Mouse (Mus musculus) forelimb bud, embryonic 11.5 days (tissue): ENCODE results near the gene Aprt.

Experiments
- DNase-seq: peaks from one replicate; pipeline ENCODE4 v3.0.0-alpha.2; 2012; ENCODE audit warnings: low read depth, low spot score

Gene Aprt

DNA sequence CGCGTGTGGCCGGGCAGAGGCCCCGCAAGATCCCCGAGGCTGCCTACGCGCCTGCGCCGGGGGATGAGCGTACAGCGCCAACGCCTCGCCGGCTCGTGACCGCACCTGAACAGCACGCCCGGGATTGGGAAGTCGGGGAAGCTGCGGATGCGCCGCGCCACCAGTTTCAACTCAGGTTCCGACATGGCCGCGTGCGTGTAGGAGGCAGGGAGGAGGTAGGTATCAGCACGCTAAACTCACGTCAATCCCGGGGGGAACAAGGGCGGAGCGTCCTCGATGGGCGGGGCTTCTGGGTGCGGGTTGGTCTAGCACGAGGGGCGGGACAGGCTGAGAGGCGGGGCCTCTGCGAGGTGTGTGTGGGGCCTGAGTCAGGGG lies at the start of gene Aprt:
TSS of gene Aprt (minus strand) at position 262 of the 375 bp plus-strand sequence.
- DNase-seq, result peak; percentile 91

- no peak for DNase-seq
Measured at GRCm38 (mm10) chr8:122625811-122626210, 49.1 kb upstream of the Aprt start.

DNA sequence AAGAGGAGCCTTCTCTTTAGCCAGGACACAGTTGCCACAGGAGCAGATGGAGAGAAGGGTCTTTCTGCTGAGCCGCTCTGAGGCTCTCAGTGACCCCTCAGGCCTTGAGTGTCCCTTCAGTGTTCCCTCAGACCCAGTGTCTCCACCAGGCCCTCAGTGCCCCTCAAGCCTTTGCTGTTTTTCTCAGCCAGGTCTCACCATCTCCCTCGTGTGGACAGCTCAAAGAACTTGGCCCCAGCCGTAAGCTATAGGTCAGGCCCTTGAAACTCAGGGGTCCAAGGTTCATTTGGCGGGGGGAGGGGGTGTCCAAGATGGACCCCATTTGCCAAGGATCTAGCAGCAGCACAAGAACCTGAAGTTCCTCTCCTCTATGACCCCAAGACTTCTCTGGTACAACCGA lies 47.9 kb upstream of the Aprt start:
- no peak for DNase-seq

DNA sequence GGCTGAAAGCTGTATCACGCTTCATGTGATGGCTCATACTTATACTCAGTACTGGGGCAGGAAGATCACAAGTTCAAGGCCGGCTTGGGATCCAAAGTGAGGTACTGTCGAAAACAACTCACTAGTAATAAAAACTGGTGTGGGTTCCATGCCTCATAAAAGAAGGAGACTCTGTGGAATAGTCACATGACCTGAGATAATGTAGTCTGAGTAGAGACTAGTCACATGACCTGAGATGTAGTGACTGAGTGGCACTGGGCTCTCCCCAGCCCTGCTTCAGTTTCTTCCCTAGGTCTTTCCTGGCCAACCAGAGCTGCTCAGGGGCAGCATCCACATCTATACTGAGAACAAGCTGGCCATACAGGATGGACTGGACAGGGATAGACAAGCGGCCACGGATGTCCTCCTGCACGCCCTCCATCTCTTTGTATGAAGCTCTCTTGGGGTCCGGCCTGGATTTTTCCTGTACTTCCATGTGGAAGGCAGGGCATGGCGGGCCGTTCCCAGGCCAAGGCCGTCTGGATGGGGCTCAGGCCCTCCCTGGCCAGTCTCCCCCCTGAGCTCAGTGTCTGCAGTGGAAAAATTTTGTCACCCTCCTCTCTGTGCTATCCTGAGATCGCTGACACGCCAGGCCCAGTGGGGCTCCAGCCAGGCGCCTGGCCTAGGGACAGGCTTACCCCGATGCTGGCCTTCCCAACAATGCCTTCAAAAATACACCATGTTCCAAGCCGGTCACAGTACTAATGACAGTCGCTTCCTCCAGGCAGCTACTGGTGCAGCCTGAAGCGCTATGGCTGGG lies 47.3 kb upstream of the Aprt start:
- no peak for DNase-seq

- DNase-seq, result no peak
Measured at GRCm38 (mm10) chr8:122622727-122623126, 46.0 kb upstream of the Aprt start, which contains the start of gene Pabpn1l. TSS of gene Pabpn1l (minus strand) at chr8:122622739.

DNA sequence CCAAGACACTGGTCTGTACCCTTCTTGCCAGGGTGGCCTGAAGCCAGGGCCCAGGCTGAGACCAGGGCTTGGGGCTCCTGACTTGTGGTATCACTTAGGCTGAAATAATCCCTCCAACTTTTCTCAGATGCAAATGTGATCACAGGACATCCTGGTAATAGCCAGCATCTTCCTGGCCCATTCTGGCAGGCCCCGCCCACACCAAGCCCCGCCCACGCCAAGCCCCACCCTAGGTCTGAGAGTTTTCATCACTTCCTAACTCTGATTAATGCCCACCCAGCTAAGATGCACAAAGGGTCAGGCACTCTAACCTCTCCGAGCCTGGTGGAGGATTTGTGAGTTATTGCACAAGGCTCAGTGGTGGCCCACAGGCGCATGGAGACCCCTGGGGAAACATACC lies 43.7 kb upstream of the Aprt start:
- DNase-seq, result no peak

DNA sequence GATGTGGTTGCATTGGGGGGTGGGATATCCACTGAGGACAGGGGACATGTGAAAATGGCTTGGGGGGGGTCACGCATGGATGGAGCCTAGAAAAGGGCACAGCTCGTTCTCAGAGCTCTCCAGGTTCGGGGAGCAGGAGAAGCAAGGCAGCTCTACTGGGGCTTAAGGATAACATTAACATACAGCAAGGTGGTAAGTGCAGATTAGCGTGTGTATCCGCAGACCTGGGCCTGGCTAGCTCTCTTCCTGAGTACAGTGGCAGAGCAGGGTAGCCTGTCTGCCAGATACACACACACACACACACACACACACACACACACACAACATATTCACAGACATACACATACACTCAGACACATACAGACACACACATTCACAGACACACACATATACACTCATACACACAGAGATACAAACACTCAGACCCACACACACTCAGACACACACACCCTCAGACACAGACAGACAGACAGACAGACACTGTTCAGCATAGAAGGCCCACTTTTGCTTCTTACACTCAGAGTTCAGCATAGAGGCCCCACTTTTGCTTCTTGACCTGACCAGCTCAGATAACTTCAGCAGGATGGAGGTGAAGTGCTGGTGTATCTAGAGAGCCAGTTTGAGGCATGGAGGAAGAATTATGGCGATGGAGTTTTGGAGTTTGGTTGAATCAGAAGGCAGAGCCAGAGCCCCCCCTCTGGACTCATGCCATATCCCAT lies 42.1 kb upstream of the Aprt start:
- DNase-seq, result no peak

DNA sequence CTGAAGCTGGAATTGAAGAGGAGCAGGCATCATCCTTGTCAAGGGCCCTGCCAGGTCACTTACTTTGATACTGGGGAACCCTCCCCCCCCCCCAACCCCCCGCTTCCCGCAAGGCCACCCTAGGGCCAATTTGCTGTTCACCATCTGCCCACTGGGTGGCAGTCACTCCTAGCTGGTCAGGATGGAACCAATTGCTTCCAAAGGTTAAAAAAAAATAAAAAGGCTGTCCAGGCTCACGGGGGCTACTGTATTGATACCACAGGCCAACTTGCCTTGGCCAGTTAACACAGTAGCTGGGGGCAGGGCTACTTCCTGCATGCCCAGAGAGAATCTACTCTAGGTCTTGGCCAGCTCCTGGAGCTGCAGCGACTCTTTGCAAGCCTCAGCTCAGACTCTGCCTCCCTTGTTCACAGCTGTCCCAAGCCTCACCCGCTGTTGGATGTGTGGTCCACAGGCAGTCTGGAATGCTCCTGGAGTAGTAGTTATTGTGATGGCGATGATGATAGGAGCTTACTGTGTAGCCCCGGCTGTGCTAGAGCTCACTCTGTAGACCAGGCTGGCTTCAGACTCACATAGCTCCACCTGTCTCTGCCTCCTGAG lies 41.3 kb upstream of the Aprt start:
- DNase-seq, result peak; percentile 84

DNA sequence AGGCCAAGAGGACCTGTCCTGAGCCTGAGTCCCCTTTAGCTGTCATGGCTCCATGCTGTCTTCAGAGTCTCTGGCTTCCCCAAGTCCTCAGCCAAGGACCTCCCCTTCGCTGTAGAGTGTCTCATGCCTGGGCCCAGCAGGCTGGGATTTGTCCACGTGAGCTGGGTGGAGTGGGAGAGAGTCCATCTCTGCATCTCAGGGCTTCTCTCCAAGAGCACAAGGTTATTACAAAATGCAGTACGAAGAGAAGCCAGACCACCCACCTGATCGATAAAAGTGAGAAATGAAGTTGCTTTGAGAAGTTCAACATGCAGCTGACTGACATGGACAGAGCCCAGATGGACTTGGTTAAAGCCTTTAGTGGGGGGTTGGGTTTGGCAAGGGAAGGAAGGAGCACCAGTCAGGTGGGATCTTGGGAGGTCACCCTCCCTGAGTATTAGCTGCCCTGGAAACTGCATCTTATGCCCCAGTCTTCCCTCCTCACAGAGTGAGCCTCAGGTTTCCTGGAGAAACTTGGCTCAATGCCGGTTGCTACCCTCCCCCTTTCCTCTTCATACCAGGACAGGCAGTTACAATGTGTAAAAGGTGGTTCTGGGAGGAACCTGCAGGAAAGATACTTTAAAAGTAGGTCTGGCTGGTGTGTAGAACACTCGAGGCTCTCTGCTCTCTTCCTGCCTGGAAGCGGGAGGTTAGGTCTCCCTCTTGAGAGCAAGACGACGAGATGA lies 39.6 kb upstream of the Aprt start:
- no peak for DNase-seq

GRCm38 (mm10) chr8:122611295-122612133 lies 34.8 kb upstream of the Aprt start, which contains the start of the genes Galns and Trappc2l:
TSS of gene Galns (minus strand) at chr8:122611463.
TSS of gene Trappc2l (plus strand) at chr8:122611640.
- DNase-seq, result peak; percentile 98

DNA sequence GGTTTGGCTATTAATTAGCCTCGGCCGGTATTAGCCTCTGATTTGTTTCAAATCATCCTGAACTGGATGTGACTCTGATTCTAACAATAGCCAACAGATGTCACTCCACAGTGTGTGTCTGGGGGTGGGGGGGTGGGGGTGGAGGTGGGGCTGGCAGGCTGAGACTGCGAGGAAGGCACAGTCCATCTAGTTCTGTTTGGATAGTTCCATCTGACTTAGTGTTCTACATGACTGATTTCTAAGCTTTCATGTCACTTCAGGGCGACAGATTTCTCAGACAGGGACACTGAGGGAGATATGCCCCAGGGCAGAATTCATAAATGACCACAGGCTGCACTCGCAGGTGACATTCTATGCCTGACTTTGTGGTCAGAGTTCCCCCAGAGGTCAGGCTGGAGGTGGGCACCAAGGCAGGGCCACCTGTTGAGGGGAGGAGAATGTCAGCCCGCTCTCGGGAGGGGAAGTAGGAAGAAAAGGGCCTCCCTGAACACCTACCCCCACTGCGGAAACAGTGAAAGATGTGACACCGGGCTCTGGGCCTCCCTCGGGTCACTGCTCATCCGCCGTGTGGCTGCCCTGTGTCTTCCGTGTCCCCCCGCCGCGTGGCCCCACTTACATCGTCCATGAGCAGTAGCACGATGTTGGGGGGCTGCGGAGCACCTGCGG lies 34.0 kb upstream of the Aprt start:
- DNase-seq, result no peak

DNA sequence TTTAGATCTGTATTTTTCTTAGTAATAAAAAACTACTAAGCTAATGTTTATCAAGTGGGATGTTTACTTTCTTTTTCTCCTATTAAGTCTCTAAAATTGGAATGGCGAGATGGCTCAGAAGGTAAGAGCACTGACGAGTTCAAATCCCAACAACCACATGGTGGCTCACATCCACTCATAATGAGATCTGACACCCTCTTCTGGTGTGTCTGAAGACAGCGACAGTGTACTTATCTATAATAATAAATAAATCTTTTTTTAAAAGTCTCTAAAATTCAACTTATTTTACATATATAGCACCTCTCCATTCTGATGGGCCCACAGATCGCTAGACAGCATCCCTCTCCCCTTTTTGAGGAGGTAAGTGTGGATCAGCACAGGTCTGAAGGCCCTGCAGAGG lies 33.5 kb upstream of the Aprt start:
- no peak for DNase-seq

GRCm38 (mm10) chr8:122606810-122607209 lies 30.1 kb upstream of the Aprt start:
- no peak for DNase-seq

DNA sequence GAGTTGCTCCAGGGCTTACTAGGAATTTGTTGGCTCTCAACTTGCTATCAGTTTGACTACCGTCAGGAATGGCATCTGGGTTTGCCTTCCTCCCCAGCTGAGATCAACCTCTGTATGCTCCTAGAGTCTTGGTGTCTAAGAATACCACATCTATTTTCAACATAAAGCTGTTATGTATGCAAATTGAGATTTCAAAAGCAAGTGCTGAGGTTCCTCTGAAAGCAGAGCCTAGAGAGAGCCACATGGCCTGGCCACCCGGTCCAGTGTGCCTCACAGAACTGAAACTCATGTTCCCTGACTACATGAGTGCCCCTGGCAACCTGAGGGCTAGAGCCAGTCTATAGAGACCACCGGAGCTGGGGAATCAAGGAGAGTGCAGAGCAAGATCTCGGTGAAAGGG lies 28.7 kb upstream of the Aprt start:
- DNase-seq, result no peak

DNA sequence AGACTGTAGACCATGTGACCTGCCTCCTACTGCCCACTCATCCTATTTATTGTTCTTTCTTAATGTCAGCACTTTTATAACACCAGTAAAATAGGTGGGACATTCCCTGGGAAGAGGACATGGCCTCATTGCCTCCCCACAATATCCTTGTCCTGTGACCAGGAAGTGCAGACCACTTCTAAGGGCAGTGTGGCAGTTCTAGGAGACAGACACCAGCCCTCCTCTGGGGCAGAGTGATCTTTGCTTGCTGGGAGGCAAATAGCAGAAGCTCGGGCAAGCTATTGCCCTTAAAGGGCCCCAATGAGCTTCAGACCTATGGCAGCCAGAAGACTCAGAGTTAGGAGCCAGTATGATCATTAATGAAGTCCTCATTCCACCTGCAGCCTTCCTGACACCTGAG lies 27.9 kb upstream of the Aprt start:
- DNase-seq, result no peak

GRCm38 (mm10) chr8:122600666-122601065 lies 24.0 kb upstream of the Aprt start:
- no peak for DNase-seq

GRCm38 (mm10) chr8:122596031-122596430 lies 19.3 kb upstream of the Aprt start:
- DNase-seq, result no peak

- no peak for DNase-seq
Measured at GRCm38 (mm10) chr8:122593783-122594507, 17.2 kb upstream of the Aprt start.

DNA sequence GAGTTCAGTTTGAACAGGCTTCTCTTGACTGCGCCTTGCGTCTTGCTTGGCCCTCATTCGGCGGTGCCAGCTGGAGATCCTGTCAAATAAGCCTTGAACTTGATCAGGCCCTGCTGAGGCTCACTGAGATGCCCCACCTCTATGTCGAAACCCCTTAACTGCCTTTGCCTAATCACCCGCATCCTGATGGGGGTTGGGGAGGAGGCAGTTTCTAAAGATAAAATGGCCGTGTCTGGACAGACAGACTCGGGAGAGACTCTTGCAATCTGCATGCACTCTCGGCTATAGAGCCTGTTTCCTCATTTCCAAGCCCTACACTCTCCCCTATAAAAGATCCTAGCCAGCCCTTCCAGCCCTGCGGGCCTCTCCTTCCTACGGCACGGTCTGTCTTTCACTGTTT lies 16.5 kb upstream of the Aprt start:
- no peak for DNase-seq

- DNase-seq, result no peak
Measured at GRCm38 (mm10) chr8:122586749-122587148, 10.0 kb upstream of the Aprt start.
